Comparison of ENCODE assay signal across 9 mouse cellular contexts in genomic region chr5:116288849-116289570, GRCm38 (mm10). TPM values are rescaled to one million over a fixed set of nuclear protein-coding genes. Genes with fewer than 3 reads are reported as not detected.
DNase-seq lines count a peak whose midpoint lies in the region; ATAC-seq and TF ChIP-seq lines count a peak whose summit lies in the region.
"Had no signal": no experiment of that assay in that cellular context is flagged by ENCODE, and none has a peak within 500 bp of the region (broad histone marks: within the 10 kb centered on the region; RNA-seq: fewer than 3 reads in every experiment).

Ccdc60 (minus strand) TSS chr5:116288985.

- no peak within 1 kb of the TSS for H3K9ac ChIP-seq in embryonic facial prominence, embryonic 12.5 days
- no peak within 1 kb of the TSS for H3K9ac ChIP-seq in hindbrain, postnatal 0 days (replicated peaks; ENCODE audit: low read length)

- H3K4me2 ChIP-seq in embryonic facial prominence, embryonic 12.5 days (replicated peaks): peak within 1 kb of the TSS; percentile 44
- H3K4me2 ChIP-seq in hindbrain, postnatal 0 days (ENCODE audit: low read depth, low read length): peak within 1 kb of the TSS; percentile 47

- peak within 1 kb of the TSS; percentile 10; the same call in 1 of the 2 replicates for H3K4me3 ChIP-seq in embryonic facial prominence, embryonic 12.5 days
- H3K4me3 ChIP-seq in hindbrain, postnatal 0 days (ENCODE audit: low read length): 0 out of 2 replicates have a peak within 1 kb of the TSS, but pooled peaks have one; percentile 7
- H3K4me3 ChIP-seq in lung, adult 2 months (replicated peaks; ENCODE audit: extremely low read depth, low read depth, low read length): peak within 1 kb of the TSS; percentile 19

- TF ChIP-seq POLR2A in lung, adult 2 months (IDR thresholded peaks at IDR 0.05; ENCODE audit: borderline replicate concordance, extremely low read depth, low read depth, low read length): no peak

- DNase-seq in adrenal gland, adult 2 months: peak; percentile 30
- DNase-seq in adrenal gland, postnatal 4 days (ENCODE audit: low spot score in 2 of 2): no peak
- peak; percentile 77 for DNase-seq in hindbrain, postnatal 0 days (ENCODE audit: low spot score)
- DNase-seq in lung, adult 2 months: peak; percentile 7
- DNase-seq in ovary, postnatal 36 days (ENCODE audit: low spot score): peak; percentile 38

- H3K4me1 ChIP-seq in embryonic facial prominence, embryonic 12.5 days: peaks cover 24% of the 10 kb centered on the region
- H3K4me1 ChIP-seq in hindbrain, postnatal 0 days (ENCODE audit: insufficient read depth, low read length): peaks cover 15% of the 10 kb centered on the region; the same call in 1 of the 2 replicates
- no peaks in the 10 kb centered on the region; the same call in 1 of the 2 replicates for H3K4me1 ChIP-seq in lung, adult 2 months (ENCODE audit: control insufficient read depth, insufficient read depth, low read length)

- WGBS in embryonic facial prominence, embryonic 12.5 days: 4% methylated on average over 28 of the region's 28 CpGs
- WGBS in hindbrain, postnatal 0 days: 4% methylated on average over 28 of the region's 28 CpGs
- WGBS in lung, adult 2 months: 10% methylated on average over 28 of the region's 28 CpGs

- no peaks in the 10 kb centered on the region for H3K9me3 ChIP-seq in embryonic facial prominence, embryonic 12.5 days
- H3K9me3 ChIP-seq in hindbrain, postnatal 0 days (ENCODE audit: low read length): no peaks in the 10 kb centered on the region

- no peak within 1 kb of the TSS for H3K27ac ChIP-seq in embryonic facial prominence, embryonic 12.5 days
- no peak within 1 kb of the TSS for H3K27ac ChIP-seq in hindbrain, postnatal 0 days

- TF ChIP-seq CTCF in hindbrain, postnatal 0 days (IDR thresholded peaks at IDR 0.05; ENCODE audit: low read depth): no peak
- TF ChIP-seq CTCF in lung, adult 2 months (IDR thresholded peaks at IDR 0.05; ENCODE audit: insufficient read depth, low read length): no peak

- ATAC-seq in embryonic facial prominence, embryonic 12.5 days (ENCODE audit: insufficient number of reproducible peaks, insufficient read depth, low FRiP score, low TSS enrichment): peak; percentile 73; the same call in 1 of the 2 replicates
- peak; percentile 64; the same call in 1 of the 2 replicates for ATAC-seq in hindbrain, postnatal 0 days
- ATAC-seq in activated CD4-positive, CD25-positive, alpha-beta regulatory T cell, adult 4 months: no peak
- no peak for ATAC-seq in megakaryocyte, adult 5-6 weeks (ENCODE audit: poor library complexity, severe bottlenecking)

- H3K27me3 ChIP-seq in embryonic facial prominence, embryonic 12.5 days: no peaks in the 10 kb centered on the region
- H3K27me3 ChIP-seq in hindbrain, postnatal 0 days (ENCODE audit: insufficient read depth, low read length): no peaks in the 10 kb centered on the region

- no peaks in the 10 kb centered on the region for H3K36me3 ChIP-seq in embryonic facial prominence, embryonic 12.5 days
- no peaks in the 10 kb centered on the region for H3K36me3 ChIP-seq in hindbrain, postnatal 0 days (ENCODE audit: insufficient read depth, low read length)

RNA-seq across cellular contexts. Expression of gene Ccdc60, which starts in this region (rescaled TPM):
- total RNA-seq in adrenal gland, adult 2 months (2021): not detected
- polyA plus RNA-seq in adrenal gland, adult 2 months (2012; rRNA removed): not detected in 2 replicates
- total RNA-seq in adrenal gland, postnatal 4 days (2021): under 1 TPM in 1 of 2 experiments, not detected in 1; 0.08 TPM
- polyA plus RNA-seq in embryonic facial prominence, embryonic 12.5 days (2016; fragmentation: Nextera tagmentation; extraction: Ambion mirVana): 1.6 and 1.8 TPM in 2 replicates
- total RNA-seq in hindbrain, postnatal 0 days (2014; rRNA removed): 0.73 and 0.79 TPM in 2 replicates
- 2.3 and 2.7 TPM in 2 replicates for polyA plus RNA-seq in hindbrain, postnatal 0 days (2015; fragmentation: Nextera tagmentation; extraction: Ambion mirVana)
- polyA plus RNA-seq in lung, adult 2 months (2012; rRNA removed): 1.4 and 1.5 TPM in 2 replicates
- polyA plus RNA-seq in activated CD4-positive, CD25-positive, alpha-beta regulatory T cell, adult 4 months (2017; shearing (Covaris generic)): not detected
- total RNA-seq in megakaryocyte, adult 5-6 weeks (2015): not detected in 2 replicates
- total RNA-seq in megakaryocyte, adult 5-6 weeks (2017): not detected in 2 replicates
- polyA plus RNA-seq: spleen, adult 2 months had no signal

Comparison
In these comparisons a context has a peak if more than half of its experiments do, and no peak if none do; other contexts are left out.
1. Peak in DNase-seq in adrenal gland, adult 2 months; RNA of the gene not detected or under 1 TPM.
2. DNase-seq: peak in hindbrain, postnatal 0 days (single experiment), lung, adult 2 months (single experiment) and ovary, postnatal 36 days (single experiment); none in adrenal gland, postnatal 4 days (0 of 2).
3. ATAC-seq: peak in embryonic facial prominence, embryonic 12.5 days (single experiment) and hindbrain, postnatal 0 days (single experiment); none in activated CD4-positive, CD25-positive, alpha-beta regulatory T cell, adult 4 months (single experiment) and megakaryocyte, adult 5-6 weeks (single experiment).
4. Peak in every context shown above with its lines, with median percentiles within 50 percentile points of each other: H3K4me3 ChIP-seq.